Mouse (Mus musculus) heart, adult 9 months (tissue): ENCODE results near the gene Ncln.
A peak's percentile ranks its signal among the peaks of the same experiment; 100 is the strongest.
"Not testable (repeated sequence)": the region's sequence is repeated elsewhere in the genome, so short reads cannot be mapped to it uniquely, and the experiment has no call there.

Experiments
- DNase-seq, 2 experiments: peaks; one replicate each; pipeline ENCODE4 v3.0.0; 2022; ENCODE audit warnings: low spot score in 2 of 2

Ncln gene

DNA sequence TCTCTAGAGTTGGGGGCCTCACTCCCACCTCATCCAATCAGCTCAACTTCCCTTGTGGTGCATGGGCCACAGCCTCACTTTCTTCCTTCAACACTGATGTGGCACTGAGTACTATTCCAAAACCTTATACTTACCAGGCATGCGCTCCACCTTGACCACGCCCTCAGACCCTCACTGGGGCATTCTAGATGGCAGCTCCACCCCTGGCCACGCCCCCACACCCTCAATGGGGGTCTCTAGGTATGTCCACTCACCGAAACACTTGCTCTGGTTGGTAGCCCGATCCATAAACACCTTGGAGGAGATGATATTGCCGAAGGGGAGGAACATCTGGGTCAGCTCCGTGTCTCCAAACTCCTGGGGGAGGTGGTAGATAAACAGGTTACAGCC, 33.8 kb downstream of the Ncln start:
- no peak for DNase-seq

DNA sequence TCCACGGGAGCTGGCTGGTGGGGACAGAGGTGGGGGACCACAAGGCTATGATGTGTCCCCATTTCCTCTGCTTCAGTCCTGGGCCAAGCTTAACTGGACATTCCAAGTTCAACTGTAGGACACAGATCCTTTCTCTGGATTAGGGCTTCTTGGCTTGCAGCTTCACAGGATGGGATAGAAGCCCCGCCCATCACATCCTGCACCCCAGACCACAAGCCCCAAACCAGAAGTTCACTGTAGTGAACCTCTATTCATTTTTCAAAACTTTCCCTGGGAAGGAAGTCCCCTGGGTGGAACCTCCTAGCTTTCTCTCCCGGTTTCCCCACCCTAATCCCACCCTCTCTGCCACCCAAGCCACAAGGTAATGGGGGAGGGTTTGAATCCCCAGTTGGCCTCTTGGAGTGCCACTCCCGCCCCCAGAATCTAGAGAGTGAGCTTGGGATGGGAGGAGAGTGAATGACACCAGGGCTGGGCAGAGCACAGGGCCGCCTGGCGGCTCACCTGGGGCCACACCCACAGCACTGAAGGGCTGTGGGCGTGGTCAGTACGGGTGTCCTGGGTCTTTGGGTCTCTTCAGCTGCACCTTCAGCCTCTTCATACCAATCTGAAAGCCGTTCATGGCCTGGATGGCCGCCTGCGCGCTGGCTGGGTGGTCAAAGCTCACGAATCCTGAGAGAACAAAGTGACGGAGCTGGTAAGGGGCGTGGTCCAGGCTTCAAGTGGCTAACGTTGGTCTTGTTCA, 34.3 kb downstream of the Ncln start:
- DNase-seq = no peak

DNA sequence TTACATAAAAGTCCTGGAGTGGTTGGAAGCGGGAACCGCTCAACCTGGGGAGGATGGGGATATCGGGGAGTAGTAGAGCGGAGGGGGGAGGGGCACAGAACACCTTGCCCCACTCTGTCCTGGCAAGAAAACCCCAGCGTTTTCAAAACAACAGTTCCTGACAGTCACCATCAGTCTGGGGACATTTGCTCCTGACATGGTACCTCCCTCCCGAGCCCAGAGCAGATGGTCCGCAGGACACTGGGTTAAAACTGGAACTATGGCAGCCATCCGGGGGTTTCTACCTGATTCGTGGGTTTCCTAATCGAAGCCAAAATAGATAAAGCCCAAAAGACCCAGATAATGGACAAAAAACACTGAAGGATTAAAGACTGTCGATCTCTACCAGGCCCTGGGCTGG, 35.2 kb downstream of the Ncln start:
- DNase-seq = no peak

DNA sequence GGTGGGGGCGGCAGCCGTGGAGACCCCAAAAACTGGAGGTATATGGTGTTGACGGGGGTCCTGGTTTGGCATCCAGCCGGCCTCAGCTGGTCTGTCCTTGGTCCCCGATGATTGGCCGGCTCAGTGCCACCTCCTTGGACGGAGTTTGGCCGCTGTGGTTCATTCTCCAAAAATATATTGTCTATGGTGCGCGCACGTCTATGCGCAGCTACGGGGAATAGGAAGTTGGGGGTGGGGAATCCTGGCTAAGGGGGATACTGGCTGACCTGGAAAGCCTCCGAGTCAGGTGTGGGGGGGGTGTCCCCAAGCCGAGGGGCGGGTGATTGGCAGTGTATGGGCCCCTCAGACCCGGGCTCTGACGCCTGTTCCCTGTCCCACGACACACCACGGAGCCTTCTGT, 35.7 kb downstream of the Ncln start:
- no peak for DNase-seq

DNA sequence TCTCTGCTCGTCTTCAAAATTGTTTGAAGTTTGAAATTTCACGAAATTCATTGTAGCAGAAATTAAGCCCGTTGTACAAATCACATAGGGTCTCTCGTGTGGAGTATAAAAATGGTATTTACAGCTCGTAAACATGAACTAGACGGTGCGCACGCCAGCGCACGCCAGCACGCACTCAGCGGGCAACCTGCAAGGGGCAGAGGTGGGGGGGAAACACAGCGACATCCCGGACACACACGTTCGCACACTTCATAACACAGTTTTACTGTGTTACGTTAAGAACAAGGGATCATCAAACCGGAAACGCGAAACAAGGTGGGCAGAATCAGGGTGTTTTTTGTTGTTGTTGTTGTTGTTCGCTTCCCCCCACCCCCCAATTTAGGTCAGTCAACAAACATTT, 36.8 kb downstream of the Ncln start:
- DNase-seq = no peak

DNA sequence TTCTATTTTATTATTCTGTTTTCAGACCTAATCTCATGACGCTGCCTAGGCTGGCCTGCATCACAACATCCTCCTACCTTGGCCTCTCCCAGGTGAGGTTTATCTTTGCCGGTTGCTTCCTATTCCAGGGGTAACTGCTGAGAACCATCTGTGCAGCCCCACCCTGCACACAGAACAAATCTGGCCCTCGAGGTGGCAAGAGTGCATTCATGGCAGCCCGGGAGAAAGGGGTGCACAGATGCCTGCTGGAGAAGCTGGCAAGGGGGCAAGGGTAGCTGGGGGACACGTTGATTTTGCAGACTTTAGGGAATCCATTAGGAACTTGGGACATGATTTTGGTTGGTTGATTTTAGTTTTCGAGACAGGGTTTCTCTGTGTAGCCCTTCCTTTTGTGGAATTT, 37.9 kb downstream of the Ncln start:
- DNase-seq = no peak

DNA sequence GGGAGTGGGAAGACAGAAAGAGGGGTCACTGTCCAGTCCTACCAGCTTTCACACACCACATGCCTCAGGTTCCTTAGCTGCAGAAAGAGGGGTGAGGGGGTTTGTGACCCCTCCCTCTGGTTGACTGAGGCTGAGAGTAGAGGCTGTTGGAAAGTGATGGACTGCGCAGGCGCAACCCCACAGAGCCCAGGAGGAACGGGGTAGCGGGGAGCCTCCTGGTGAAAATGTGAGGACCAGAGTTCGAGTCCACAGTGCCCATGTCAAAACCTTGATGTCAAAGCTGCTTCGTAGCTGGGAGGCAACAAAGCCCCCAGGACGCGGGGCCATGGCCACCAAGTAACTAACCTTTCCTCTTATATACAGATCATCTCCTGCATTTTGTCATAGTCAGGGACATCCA, 38.6 kb downstream of the Ncln start:
- DNase-seq = no peak

DNA sequence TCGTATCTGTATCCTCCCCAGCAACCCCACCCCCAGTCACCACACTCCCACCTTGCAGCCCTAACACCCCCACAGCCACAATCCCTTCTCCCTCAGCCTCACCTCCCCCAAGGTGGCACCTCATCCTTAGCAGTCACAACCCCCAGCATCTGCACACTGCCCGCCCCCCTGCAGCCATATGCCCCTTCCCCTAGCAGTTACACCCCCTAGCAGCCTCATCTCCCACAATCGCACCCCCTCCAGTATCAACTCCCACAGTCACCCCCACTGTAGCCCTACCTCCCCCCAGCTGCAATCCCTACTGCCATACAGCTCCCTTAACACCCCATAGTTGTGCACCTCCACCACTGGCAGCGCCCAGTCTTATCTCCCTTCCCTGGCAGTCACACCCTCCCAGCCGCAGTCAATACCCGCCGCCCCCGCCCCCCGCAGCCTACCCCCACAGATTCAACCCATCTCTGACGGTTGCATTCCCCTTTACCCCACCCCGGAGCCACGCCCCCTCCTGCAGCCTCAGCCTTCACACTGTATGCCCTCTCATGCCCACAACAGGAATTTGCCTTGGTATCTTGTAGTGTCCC, 39.1 kb downstream of the Ncln start:
- DNase-seq = no peak

DNA sequence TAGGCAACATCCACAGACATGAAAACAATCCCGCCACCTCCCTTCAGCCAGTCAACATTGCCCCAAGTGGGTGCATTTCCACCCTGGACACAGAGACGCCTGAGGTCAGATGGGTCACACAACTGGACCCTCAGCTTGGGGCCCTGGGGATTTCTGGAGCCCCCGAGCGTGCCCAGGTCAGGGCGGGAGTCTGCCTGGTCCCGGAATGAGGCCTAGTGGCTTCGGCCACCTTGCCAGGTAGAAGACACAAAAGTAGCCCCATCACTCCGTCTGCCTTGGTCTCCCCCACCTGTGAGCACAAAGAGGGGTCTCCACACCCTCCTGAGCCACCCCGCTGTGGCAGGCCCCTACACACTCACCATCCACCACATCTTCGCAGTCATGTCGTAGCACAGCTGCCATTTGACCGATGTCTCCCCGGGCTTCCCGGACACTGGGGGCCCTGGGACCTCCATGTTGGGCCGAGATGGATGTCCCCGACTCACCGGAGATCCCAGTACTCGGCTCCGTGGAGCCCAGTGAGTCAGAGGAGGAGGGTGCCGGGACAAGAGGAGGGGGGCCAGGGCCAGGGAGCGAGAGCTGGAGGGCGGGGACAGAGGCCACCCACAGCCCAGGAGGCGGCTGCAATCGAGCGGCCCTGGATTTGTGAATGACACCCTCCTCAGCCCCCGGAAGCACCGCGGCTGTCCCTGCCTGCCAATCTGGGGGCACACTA, 40.9 kb downstream of the Ncln start, which contains the start of gene Nfic:
Gene Nfic, minus strand, starts transcription at position 455 of the 715 bp plus-strand sequence.
- no peak for DNase-seq

DNA sequence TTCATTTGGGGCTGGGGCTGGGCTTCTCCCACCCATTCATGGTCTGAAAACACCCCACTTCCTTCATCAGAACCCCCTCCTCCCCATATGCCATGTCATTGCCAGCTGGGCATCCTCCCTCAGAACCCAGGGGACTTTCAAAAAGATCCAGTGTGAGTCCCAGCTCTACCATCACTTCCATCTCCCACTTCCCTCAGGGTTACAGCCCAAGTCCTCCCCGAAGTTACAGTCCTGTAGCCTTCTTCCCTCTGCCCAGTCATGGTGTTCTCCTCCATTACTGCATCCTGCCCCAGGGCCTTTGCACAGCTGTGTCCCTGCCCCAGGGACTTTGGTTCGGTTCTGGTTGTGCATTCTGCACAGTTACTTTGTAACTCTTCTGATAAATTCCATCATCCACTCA, 42.1 kb downstream of the Ncln start:
- no peak for DNase-seq

DNA sequence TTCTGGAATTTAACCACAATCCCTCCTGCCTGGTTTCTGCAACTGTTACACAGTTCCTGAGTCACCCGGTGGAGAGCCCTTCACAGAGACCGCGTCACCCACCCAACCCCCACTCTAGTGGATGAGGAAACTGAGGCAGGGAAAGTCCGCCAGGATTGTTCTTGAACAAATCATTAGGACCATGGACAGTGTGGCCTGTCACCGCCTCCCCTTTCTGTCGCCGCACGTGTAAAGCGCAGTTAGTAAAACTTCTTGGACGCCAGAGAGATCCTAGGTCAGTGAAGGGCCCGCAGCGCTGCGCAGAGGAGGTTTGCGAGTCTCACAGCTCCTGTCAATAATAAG, 43.3 kb downstream of the Ncln start:
- no peak for DNase-seq

DNA sequence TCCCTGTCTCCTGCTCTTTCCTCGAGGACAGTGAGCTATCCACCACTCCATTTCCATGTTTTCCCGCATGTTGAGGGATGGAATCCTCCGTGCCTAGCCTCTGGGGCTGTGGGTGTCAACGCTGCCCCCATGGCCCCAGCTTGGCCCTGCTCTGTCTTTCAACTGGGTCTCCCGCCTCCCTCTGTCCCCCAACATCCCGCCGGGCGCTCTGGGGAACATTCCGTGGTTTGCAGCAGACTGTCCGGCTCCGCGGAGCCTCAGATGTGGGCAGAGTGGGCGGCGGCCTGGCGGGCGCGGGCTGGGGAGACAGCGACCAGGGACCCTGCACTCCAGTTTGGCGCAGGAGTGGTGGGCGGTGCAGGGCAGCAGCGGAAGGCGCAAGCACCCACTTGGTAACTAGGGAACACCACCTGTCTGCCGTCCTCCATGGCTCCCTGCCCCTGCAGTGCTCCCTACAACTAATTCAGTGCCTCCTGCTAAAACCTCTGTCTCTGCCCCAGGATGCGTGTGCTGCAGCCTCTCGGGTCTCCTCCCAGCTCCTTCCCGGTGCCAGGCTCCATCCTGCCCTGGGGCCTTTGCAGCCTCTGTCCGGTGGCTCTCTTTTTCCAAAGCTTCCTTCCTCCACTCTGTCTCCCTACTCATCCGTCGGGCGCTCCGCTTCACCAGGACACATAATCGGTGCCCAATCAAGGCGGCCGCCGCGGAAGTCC, 43.8 kb downstream of the Ncln start:
- no peak for DNase-seq

DNA sequence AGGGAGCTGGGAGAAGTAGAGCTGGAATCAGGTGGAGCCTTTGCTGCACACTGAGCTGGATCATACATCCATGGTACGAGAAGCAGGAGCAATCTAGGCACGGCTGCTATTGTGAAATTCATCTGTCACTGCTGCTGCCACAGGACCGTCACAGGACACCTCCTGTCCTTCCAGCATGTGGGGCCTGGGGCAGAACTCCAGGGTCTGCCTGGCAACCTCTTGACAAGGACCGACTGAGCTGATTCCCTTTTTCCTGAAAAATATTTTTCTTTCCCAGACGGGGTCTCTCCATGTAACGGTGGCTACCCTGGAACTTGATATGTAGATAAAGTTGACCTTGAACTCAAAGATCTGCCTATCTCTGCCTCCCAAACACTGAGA, 44.8 kb downstream of the Ncln start:
- DNase-seq = no peak

DNA sequence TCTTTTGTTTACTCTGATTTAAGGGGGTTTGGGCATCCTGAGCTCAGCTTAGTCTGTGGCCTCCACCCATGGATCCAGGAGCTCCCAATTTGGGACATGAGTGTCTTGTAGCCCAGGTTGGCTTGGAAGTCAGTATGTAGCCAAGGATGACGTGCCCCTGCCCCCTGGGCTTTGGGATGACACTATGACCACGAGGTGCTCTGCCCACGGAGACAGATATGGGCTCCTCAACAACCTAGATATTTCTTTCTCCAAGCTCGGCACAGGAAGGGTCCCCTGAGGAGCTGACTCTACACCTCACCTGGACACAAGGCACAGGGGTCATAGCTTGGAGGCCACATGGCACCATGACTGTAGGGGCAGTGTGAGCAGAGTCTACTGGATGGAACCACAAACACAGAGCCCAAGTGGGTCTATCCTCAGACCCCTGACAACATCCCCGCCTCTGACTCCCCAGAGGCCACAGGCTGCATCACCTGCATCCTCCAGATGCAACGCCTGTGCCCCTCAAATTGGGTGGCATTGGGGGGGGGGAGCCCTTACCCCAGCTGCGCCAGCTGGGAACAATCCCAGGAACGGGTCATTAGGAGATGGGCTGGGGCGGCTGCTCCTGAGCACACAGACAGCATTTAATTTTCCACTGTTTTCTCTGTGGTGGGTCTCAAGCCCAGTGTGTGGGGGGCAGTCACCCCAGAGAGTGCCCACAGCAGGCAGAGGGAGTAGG, 45.4 kb downstream of the Ncln start:
- DNase-seq = no peak

DNA sequence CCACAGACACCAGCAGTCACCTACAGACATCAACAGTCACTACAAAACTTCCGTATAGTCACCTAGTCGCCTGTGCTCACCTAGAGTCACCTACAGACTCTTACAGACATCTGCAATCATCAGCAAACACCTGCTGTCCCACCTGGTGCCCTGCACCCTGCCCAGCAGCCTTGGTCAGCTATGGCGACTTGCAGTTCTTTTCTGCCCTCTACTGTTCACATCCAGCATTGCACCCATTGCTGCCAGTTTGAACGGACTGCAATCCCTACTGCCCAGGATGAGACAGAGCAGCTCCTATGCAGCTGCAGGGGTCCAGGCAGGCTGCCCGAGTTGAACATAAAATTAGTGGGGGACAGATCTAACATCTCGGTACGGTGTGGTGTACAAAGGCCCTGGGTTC, 46.1 kb downstream of the Ncln start:
- peak; percentile 51 to 79 for DNase-seq

DNA sequence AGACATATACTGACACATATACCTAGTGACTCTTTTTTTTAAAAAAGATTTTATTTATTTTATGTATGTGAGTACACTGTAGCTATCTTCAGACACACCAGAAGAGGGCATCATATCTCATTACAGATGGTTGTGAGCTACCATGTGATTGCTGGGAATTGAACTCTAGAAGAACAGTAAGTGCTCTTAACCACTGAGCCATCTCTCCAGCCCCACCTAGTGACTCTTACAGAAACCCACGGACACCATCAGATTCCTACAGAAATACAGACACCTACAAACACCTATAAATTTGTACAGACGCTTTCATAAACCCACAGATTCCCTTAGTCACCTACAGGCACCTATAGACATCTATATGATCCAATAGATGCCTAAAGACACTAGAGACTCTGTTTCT, 50.7 kb downstream of the Ncln start:
- DNase-seq = not testable (repeated sequence)

DNA sequence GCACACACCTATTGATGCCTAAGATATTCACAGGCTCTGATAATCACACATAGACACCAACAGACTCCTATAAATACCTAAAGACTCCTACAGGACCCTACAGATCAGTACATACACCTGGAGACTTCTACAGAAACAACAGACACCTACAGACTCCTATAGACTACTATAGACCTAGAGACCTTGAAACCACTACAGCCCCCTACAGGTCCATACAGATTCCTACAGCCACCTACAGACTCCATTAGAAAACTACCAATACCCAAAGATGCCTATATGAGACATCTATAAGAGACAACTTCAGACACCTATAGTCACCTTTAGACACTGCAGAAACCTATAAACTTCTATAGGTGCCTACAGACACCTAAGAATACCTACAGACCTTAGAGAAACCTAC, 55.2 kb downstream of the Ncln start:
- no peak for DNase-seq
